Mouse (Mus musculus) cerebellum, adult 8-10 months (tissue): Measurements from ENCODE around the gene Arhgap15.
A peak's percentile ranks its signal among the peaks of the same experiment; 100 is the strongest.

Experiments used
- DNase-seq: peaks from one replicate; pipeline ENCODE4 v3.0.0; 2022

Arhgap15 gene

DNA sequence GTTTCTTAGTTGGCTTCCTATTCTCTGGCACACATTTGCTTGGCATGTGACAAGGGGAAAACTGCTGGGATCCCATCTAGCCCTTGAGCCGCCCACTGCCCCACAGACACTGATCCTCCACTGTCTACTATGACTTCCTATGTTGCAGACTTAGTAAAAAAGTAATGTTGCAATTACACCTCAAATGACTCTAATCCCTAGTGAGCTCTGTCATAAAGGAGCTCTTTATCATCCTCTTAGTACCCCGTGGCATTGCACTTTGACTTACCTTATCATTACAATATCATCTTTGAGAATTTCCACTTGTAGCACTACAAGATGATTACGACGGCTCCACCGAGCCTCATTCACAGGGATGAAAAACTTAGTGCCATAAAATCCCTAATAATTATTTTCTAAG, 190.6 kb downstream of the Arhgap15 start:
- no peak for DNase-seq

DNA sequence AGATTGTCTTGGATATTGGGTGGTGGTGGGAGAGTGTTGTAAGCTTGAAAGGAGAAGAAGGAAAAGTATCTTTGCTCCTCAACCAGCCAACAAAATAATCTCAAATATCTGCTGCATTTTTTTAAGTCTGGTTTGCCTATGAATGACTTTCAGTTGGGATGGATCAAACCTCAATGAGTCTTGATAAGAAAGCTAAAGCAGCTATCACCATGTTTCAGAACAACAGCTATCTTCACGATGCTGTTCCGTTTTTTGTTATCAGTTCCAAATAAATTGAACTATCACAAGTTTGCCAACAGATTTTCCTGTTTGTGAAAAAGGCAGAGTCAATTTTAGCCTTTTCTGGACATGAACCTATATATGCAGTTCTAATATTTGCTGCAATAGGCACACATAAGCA, 197.1 kb downstream of the Arhgap15 start:
- no peak for DNase-seq

DNA sequence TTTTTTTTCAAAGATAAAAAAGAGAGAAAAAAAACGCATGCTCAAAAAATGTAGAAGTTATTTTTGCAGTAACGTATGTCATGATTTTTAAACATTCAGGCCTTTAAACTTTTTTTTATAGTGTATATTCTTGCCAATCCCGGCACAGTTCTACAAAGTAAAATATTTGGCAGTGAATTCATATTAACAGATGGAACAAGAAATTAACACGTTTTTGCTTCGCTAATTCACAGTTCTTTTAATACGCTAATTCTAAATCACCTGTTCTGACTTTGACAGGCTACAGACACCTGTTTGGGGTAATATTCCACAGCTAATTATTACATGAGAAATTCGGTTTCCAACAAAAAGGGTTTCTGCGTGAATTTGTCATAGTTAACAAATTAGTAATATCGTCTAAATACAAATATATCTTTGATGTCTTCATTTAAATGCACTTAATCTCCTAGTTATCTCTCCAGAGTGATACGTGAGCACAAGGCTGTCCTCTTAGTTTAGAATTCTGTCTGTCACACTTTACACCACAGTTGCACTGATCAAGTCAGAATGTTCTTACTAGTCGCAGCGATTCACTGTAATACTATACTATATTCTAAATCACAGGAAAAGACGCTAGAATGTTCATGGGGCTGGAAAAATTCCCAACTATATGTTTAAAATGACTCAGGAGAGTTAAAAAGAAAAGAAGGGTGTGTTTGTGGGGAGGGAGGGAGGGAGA, 201.3 kb downstream of the Arhgap15 start:
- no peak for DNase-seq

DNA sequence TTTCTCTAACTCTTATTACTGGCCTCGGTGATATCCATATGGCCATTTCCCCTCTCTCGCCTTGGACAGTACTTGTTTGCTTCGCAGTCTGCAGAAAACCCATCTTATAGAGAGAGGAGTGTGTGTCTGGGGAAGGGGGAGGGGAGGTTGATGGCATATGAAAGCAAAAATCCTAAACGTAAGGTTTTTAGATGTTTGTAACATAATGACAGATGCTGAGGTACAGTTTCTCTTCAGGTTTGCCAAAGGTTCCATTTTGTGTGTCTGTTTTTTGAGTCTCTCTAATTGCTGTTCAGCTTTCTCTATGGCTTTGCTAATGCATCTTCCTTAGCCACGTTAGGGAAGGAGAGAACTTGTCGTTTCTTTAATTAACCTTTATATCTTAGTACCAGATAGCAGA, 202.1 kb downstream of the Arhgap15 start:
- no peak for DNase-seq

DNA sequence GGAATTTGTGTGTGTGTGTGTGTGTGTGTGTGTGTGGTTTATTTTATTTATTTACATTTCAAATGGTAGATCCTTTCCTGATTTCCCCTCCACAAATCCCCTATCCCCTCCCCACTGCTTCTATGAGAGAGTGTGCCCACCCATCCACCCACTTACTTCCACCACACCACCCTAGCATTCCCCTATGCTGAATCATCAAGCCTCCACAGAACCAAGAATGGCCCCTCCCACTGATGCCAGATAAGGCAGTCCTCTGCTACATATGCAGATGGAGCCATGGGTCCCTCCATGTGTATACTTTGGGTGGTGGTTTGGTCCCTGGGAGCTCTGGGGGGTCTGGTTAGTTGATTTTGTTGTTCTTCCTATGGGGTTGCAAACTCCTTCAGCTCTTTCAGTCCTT, 210.6 kb downstream of the Arhgap15 start:
- no peak for DNase-seq

DNA sequence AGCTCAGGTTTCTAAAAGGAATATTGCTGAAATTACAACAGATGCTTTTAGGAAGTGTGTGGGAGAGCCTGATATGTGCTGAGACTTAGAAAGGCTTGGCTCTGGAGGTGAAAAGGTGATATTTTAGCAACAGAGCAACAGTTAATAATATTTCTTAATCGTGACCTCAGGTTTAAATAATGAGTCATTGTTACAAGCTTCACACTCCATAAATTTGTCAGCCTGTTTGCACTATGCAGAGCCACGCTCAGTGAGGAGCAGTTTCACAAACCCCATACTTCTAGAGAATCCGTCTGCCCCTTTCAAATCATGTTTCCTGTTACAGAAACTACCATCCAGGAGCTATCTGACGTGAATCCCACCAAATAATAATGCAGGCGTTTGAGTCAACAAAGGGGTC, 213.8 kb downstream of the Arhgap15 start:
- no peak for DNase-seq

DNA sequence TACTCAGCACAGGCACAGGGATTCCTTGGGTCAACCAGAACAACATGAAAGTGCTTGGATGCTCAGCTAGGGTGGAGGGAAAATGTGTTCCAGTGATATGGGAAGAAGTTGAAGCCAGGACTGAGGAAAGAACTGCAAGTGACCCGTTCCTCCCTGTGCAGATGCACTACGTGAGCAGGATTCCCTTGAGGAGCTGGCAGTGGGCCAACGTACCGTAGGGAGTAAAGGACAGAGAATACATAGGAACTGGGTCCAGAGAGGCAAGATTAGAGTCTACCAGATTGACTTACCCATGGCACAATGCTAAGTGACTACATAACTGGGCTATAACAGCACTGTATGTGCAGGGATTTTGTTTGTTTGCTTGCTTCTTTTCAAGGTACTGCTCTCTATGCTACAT, 220.0 kb downstream of the Arhgap15 start:
- no peak for DNase-seq

DNA sequence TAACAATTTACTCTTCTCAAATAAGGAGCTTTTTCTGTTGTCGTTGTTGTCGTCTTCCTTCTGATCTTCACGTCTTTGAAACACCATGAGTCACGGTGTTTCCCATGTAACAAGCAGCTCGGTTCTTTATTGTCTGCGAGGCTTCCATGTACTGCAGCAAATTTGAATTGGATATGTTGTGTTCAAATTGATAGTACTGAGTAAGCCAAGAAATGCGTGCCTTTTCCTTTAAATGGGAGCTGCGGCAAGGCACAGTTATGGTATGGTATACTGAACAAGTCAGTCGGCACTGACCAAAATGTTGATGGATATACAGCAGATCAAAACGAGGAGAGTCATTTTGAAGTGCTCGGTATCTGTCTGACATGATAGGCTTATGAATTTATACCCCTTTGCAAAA, 229.1 kb downstream of the Arhgap15 start:
- DNase-seq: no peak

DNA sequence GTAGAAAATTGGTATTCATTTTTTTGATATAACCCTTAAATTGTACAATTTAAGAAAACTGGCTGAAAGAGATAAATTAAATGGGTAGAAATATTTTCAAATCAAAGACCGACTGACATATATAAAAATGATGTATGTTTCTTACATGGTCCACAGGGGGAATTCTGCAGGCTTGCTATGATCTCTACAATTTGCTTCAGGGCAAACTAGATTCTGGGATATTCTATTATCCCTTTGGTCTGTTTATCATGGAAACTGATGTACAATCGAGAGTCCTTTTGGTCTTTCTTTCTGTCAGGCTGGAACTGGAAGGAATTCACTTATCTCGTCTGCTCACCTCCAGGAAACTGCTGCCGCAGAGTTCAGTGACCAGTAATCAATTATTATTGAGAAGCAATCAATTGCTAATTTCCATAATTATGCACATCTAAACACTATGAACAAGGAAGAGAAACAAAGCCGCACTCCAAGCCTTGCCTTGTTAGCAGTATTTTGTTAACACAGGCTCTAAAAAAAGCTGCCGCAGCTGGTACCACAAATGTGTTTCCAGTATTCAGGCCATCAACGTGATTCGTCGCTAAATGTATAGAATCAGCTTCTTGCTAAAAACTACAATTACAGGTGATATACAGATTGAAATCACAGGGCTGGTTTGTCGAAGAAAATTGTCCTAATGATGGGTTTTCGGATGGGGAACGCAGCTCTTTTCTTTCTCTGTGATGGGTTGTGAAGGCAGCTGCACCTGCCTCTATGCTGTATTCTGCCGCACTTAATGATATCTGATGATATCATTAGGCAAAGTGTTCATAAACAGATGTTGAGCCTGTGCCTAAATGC, 229.8 kb downstream of the Arhgap15 start:
- DNase-seq: no peak

DNA sequence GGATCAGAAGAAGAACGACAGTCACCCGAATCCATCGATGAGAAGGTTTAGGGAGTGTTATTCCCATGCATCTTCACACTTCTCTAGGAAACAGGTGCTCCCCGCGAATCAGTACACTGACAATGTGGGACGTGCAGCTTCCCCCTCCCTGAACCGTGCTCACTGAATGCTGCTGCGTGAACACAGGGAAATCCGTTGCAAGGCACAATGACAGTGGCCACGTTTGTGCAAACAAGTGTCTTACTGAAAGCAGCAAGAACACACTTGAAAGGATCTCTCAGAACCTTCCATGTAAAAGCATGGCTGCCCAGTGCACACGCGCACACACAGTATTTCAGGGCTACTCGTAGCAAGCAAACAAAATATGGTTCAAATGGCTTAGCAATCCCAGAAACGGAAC, 237.4 kb downstream of the Arhgap15 start:
- no peak for DNase-seq

DNA sequence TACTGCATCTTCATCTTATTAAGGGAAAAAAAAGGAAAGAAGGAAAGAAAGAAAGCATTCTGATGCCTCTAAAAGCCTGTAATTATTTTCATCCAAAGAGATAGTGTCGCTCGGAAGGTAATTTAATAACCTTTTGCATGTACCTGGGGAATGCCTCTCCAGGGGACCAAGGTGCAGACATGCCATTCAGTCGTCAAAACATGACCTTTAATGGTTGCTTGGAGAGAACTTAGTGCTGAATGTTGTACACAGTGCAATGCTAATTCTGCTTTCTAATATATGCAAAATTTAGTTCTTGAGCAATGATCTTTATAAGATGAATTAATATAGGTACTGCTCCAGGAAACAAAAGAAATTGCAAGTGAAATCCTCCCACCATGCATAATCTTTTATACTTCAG, 239.3 kb downstream of the Arhgap15 start:
- DNase-seq: no peak

DNA sequence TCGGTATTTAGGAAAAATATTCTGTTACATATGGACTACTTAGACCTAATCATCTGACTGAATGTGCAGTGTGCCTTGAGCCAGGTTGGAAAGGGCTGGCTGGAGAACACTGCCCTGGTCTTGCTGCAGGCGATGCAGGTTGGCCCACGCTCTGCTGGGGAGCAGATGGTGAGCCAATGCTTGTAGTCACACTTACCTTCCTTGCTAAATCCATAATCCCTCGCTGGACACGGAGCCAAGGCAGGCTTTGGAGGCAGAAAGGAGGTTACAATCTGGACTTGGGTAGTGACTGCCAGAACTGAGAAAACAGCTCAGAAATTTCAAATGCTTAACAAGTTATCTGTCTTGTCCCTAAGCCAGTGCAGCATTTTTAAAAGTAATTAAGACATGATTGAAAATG, 241.2 kb downstream of the Arhgap15 start:
- peak; percentile 95 for DNase-seq

DNA sequence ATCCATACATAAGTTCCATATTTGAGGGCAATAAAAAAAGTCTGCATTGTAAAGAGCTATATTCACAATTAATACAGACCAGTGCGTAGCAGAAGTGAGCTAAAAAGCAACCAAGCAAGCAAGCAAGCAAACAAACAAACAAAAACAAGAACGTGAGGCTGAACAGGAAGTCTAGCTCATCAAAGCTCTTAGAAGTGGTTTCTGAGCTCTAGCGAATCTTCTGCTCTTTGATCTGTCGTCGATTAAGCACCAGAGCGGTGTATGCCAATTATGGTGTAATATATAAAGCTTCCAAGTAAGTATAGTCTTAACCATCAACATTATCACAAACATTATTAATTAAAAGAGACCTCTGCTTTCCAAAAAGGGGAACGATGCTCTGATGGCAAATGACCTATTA, 243.9 kb downstream of the Arhgap15 start:
- DNase-seq: no peak

DNA sequence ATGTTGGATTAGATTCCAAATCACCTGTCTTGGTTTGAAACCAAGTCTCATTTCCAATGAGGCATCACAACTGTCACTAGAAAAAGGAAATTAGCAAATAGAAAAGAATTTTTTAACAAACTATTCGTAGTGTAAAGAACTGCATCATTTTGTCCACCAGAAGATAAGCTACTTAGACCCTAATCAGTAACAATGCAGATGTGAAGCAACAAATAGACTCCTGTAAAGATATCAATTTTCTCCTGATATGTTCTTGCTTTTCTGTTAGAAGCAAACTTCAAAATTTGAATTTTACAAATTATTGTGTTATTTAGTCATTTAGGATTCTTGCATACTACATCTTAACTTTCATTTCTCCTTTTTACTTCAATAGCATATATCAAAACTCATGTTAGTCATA, 253.8 kb downstream of the Arhgap15 start:
- DNase-seq: no peak

DNA sequence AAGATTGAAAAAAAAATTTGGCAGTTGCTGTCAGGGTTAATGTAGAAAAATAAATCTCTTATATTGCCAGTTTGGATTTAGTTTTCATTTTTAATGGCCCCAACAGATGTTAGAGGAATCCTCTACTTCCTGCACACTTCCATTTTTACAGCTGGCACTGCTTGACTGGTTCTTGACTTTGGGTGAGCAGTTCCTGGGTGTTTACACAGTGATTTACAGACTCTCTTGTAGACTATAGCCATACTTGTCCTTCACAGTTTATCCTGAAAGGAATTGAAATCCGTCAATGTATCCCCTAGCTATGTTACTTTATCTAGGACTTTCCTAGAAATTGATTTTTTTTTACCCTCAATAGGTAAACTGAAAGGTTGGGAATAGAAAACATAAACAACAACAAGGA, 261.6 kb downstream of the Arhgap15 start:
- DNase-seq: no peak

DNA sequence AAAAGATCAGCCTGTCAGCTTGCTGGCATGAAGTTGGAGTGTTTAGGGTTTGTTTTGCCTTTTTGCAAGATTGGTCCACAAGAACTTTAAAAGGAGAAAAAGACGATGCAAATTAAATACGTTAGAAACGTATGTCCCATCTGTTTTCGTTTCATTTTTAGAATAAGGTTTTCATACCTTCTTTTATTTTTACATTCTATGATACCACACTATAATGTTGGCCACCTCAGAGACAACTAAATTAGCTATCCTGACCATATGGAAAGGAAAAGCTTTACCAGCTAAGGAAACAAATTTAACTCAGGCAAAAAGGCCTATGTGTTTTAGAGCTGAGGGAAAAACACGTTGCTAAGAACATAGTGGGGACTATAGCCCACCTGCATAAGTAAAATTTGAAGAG, 264.8 kb downstream of the Arhgap15 start:
- DNase-seq: no peak

DNA sequence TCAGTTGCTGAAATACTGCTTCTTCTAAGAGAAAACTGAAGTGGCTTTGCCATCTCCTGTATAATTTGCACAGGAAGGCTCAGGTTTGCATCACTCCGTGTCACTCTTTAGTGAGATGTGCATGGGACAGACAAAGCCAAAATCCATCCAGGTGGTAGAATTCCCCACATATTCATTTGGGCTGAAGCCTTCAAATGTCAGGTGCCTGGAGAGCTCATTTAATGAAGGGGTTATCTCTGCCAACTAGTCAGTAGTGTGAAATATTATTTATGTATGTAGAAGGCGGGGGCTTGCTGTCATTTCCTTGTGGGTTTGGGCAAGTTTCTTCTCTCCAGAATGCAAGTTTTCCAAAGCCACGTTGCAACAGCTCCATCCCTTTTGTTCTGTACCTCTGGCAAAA, 268.1 kb downstream of the Arhgap15 start:
- peak; percentile 23 for DNase-seq

DNA sequence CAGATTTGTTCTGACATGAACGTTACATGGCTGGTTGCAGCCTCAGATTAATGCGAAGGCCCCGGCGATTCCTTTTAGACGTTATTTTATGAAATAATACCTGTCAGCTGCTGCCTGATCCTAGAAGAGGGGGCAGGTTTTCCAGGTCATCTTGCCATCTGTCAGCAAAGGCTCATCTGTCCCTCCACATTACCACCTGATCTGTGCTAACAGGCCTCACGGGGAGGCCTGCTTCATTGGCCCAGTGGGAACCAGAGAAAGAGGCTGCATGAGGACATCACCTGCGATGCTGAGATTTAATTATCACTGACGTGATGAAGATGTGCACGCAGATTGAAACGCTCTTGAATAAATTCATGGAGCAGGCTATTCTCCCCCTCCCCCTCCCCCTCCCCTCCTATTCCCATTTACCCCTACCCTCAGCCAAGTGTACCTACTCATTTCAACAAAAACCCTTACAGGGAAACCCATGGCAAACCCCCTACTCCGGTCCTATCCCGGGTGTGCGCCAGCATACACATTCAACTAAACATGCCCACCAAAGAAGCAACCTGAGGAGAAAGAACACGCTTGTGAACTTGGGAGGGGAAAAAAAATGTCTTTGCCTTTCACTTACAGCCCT, 268.9 kb downstream of the Arhgap15 start:
- peak; percentile 64 for DNase-seq

DNA sequence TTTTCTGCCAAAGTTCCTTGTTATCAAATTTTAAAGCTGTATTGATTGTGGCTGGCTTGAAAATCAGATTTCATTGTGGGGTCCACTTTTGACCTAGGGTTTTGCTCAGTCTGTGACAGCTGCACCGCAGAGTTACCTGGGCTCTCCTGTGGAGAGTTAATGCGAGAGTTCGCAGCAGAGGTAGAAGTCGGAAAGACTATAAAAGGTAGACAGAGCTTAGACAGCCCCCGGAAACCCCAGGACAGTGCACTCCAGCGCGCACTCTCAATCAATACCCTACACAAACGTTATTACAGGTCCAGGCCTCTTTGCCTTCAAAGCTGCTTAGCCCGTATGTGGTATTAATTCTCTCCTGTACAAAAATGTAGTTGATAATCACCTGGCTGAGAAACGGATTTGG, 269.4 kb downstream of the Arhgap15 start:
- peak; percentile 3 for DNase-seq

DNA sequence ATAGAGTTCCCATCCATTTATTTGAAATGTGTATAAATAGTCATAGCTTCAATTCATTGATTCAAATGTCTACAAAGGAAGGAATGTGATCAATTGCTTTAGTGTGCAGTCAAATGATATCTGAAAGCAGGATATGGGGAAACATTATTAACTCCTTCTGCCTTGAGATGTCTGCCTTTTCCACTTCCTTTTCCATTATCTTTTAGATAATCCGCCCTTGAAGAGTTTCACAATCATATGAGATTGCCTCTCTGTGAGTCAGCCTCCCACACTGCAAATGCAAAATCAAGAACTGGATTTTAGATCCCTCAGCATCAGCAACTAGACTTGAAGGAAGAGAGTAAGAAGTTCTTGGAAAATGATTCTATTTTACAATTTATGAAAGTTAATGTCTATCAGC, 276.1 kb downstream of the Arhgap15 start:
- DNase-seq: no peak

DNA sequence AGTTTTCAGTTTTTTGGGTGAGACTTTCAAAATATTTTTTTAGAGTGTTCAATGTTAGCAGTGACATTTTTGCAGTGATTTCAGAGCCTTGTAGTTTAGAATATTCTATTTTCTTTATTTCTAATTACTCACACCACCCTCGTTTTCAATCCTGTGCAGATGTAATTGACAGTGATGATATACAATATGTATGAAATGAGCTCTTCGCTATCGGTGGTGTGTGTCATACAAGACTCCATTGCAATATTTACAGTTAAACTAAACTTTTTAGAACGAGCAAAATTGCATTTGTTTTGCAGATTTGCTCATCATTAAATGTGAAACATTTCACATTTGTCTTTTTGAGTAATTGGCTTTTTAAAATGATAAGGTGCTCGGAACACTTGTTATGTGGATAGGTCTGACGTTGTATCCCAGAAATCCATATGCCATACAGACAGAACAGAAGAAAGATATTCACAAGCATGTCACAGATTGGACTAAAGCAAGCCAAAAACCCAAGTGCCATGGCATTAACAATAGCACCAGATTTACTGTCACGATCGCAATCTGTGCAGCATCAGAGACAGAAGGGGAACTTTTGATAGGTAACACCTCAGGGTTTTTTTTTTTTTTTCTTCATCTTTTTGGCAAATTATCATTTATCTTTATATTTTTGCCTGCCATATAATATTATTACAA, 280.6 kb downstream of the Arhgap15 start:
- DNase-seq: no peak

DNA sequence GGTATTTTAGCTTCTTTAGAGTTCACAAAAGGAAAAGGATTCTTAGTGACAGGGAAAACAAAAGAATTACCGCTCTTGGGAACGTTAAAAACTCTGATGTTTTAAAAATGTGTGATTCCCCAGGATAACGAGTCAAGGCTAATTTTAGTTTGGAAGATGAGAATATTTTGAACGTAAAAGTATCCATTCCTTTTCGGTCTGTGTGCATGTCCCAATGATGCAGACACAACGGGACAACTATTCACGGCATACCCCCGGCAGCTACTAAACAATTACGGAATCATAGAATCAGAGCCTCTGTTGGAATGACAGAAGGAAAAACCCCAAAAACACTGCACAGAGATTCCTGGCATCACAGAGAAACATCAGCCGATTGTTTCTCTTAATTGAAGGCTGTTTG, 281.2 kb downstream of the Arhgap15 start:
- DNase-seq: no peak

DNA sequence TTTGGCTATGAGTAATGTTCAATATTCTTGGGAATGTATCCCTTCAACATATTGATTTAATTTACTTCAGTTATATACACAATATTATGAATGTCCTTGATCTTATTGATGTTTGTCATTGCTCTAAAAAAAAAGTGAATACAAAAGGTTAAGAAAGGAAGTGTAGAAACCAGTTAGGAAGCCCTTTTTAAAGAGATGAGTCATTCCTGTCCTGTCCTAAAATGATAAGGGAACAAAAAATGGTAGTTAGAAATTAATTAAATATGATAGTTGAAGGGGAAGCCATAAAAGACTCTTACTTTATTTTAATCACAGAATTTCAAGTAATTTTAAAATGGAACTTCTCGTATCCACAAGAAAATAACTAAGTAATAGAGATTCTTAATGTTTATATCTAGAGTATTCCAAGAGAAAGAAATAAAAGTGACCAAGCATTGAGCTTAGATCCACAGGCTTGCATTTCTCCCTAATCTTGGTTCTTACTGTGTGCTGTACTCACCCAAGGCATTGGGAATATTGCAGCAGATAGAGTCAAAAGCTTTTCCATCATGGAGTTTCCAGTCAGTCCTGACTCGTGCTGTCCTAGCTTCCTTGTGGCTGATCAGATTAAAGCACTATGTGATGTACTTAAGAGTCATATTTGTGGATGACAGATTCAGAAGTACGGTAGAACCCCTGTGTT, 291.0 kb downstream of the Arhgap15 start:
- no peak for DNase-seq
